Mouse (Mus musculus): ENCODE data around the gene Letm1. TPM values are rescaled to one million over a fixed set of nuclear protein-coding genes. Genes with fewer than 3 reads are reported as not detected.

Letm1 gene
- total RNA-seq, 2 experiments from 2014 or later, result 81.0 to 83.2 TPM

- no peak for DNase-seq
These were observed 76.3 kb downstream of the Letm1 start for GRCm38 (mm10) chr5:33706350-33706629.

- DNase-seq, result no peak
These were observed 76.8 kb downstream of the Letm1 start for GRCm38 (mm10) chr5:33705612-33706349.

GRCm38 (mm10) chr5:33704945-33705611 is 77.5 kb downstream of the Letm1 start:
- no peak for DNase-seq

GRCm38 (mm10) chr5:33703999-33704398 is 78.6 kb downstream of the Letm1 start:
- no peak for DNase-seq

- DNase-seq, result no peak
These were observed 80.8 kb downstream of the Letm1 start for GRCm38 (mm10) chr5:33701832-33702231.

- DNase-seq, result no peak
These were observed 82.6 kb downstream of the Letm1 start for GRCm38 (mm10) chr5:33700010-33700409.

GRCm38 (mm10) chr5:33698669-33699068 is 83.9 kb downstream of the Letm1 start:
- no peak for DNase-seq

- DNase-seq, result no peak
These were observed 84.6 kb downstream of the Letm1 start for GRCm38 (mm10) chr5:33697947-33698512.

GRCm38 (mm10) chr5:33697534-33697933 is 85.1 kb downstream of the Letm1 start:
- DNase-seq, result no peak

- DNase-seq, result no peak
These were observed 86.2 kb downstream of the Letm1 start for GRCm38 (mm10) chr5:33696430-33696829.

- DNase-seq, result no peak
These were observed 86.9 kb downstream of the Letm1 start for GRCm38 (mm10) chr5:33695718-33696121.

- DNase-seq, result no peak
These were observed 87.5 kb downstream of the Letm1 start for GRCm38 (mm10) chr5:33694848-33695717.

- no peak for DNase-seq
These were observed 88.2 kb downstream of the Letm1 start for GRCm38 (mm10) chr5:33694461-33694847.

GRCm38 (mm10) chr5:33692393-33692792 is 90.2 kb downstream of the Letm1 start:
- no peak for DNase-seq

- peak; percentile 46 for DNase-seq
These were observed 92.6 kb downstream of the Letm1 start for GRCm38 (mm10) chr5:33689852-33690645.

Other genes starting within 250 kb of the Letm1 start
- 10 to 100 TPM; 50.2 to 59.6 TPM for gene Fam53a, start 153.2 kb downstream of the Letm1 start, total RNA-seq (2021)
- gene Gm9903, start 152.9 kb downstream of the Letm1 start, total RNA-seq (2021), result under 1 TPM; 0.51 to 0.88 TPM
- 1 to 10 TPM; 7.3 to 8.2 TPM for gene Slbp, start 130.2 kb downstream of the Letm1 start, total RNA-seq (2021)
- gene Tacc3, start 124.7 kb downstream of the Letm1 start, total RNA-seq (2021), result 1 to 10 TPM; 1.7 to 2.5 TPM
- gene Tmem129, start 124.4 kb downstream of the Letm1 start, total RNA-seq (2021), result 1 to 10 TPM; 8.0 to 8.2 TPM
- 1 to 10 TPM; 2.1 to 3.8 TPM for gene Fgfr3, start 61.1 kb downstream of the Letm1 start, total RNA-seq (2021)
- gene Nsd2, start 37.9 kb upstream of the Letm1 start, total RNA-seq (2021), result 10 to 100 TPM; 10.1 TPM
- 1 to 10 TPM; 4.7 to 6.6 TPM for gene Nelfa, start 153.6 kb upstream of the Letm1 start, total RNA-seq (2021)
- gene Gm1673, start 200.6 kb upstream of the Letm1 start, total RNA-seq (2021), result not detected
- gene Nat8l, start 213.2 kb upstream of the Letm1 start, total RNA-seq (2021), result under 1 TPM; 0.08 to 0.59 TPM